Mouse (Mus musculus) kidney, adult 9 months (tissue): ENCODE measurements around the gene Dnmbp.
A peak's percentile ranks its signal among the peaks of the same experiment; 100 is the strongest.

Experiments
- DNase-seq: peaks from one replicate; pipeline ENCODE4 v3.0.0; 2022

The Dnmbp gene

DNA sequence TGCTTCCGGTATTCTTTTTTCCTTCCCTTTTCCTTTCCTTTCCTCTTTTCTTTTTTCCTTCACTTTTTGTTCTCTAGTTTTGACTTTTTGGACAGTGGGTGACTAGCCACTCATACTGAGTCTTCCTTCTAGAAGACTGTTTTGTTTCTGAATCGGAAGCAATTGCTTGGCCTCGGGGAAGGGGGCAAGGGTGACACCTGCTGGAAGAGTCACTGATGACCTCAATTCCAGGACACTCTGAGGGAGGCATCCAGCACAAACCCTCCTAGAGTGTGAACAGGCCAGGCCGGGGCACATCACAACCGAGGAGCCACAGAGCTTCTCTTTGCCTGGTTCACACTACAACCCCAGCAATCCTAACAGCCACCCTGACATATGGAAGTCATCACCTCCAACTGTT, 34.0 kb downstream of the Dnmbp start:
- DNase-seq, result peak; percentile 63

DNA sequence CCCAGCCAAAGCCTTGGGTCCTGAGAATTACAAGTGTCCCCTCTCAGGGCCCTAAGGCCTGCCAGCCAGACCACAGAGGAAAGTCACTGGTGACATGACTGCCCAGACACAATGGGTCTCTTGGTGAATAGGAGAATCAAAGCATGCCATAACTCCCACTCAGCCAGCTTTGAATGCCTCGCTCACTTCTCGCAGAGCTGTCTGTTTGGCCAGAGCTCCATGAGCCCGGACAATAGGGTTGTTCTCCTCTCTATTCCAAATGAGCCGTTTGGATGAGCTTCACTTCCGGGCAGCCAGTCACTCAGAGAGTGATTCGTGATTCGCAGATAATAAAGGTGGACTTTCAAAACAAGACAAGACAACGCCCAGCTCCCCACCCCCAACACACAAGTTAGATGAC, 34.9 kb downstream of the Dnmbp start:
- DNase-seq, result no peak

DNA sequence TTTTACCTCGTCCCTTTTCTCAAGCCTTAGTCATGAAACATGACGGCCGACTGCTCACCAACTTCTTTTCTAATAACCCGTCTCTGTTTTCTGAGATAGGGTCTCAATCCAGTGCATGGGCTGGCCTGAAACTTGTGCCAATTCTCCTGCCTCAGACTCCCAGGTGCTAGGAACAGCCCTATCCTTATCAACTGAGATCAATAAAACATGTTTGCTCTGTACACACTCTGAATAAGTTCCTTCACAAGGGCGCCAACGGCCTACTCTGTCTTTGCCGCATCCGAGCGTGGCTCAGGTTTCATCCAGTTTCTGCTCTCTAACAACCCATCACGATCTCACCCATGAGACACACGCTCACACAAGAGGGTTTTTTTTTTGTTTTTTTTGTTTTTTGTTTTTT, 35.7 kb downstream of the Dnmbp start:
- DNase-seq, result no peak

DNA sequence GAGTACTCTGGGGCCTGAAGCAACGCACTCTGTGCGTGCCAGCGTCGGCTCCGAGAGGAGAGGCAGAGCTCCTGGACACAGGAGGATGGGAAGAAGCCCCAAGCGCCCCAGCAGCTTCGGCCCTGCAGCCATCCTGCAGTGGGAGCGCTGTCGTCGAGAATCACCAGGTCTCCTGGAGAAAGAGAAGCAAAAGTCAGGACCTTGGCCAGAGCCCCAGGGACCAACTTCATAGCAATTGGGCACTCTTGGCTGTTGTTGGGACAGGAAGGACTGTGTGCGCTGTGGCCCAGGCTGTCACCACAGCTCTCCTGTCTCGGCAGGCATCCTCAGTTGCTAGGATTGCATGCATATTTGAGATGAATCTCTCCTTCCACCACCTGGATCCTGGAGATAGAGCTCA, 37.1 kb downstream of the Dnmbp start:
- no peak for DNase-seq

DNA sequence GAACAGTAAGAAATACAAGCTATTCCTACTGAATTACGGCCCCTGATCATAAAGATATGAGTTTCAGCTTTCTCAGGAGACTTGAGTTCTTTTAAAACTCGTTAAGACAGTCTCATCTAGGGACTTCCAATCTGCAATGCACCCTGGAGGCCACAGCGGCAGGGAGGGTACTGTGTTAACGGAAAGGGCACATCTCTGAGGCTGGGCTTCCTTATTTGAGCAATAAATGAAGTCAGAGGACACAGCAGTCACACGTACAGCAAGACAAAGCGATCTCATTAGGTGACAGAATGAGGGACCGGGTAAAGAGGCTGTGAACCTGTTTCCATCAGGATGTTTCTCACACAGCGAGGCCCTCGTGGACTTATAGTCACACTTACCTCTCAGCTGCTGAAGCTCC, 39.3 kb downstream of the Dnmbp start:
- DNase-seq, result no peak

DNA sequence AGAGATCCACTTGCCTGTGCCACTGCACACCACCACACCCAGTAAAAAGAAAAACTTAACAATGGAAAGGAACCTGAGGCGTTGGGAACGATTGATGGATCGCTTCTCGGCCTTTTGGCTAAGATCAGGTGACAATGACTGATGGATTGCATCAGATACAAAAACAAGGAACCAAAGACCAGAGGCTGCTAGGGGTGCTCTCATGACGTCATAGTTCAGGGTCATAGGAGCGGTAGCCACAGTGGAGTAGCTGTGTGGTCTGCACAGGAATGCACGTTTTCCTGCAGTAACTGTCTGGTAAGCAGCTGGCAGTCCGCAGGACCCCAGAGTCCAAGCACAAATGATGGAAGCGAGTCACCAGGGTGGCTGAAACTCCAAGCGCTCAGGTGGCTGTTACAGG, 41.4 kb downstream of the Dnmbp start:
- DNase-seq, result no peak

DNA sequence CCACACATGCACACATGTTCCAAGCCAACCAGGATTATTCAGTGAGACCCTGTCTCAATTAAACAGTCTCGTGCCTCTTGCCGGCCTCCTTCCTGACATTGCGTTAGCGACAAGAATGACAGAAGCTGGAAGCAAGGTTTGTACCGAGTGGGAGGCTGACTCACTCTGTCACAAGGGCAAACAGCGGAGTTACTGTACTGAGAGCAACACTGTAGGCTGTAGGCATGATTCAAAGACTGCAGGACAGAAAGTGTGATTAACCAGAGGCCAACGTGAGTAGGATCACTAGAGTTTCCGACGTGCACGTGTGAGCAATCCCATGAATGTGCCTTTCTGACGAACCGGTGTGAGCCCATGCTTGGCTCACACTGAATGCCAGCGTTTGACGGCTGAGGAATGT, 43.5 kb downstream of the Dnmbp start:
- DNase-seq, result no peak

DNA sequence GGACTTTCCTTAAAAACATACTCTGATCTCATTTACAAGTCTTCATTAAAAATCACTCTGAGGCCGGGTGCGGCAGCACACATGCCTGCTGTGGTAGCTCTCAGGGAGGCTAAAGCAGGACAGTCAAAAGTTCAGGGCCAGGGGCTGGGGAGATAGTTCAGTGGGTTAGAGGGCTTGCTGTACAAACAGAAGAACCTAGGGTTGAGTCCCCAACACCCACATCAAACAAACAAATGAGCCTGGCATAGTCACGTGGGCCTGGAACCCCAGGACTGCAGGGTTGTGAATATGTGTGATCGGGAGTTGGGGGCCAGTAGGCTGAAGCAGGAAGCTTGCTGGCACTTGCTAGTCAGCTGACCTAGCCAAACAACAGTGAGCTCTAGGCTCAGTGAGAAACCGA, 44.0 kb downstream of the Dnmbp start:
- DNase-seq, result no peak

DNA sequence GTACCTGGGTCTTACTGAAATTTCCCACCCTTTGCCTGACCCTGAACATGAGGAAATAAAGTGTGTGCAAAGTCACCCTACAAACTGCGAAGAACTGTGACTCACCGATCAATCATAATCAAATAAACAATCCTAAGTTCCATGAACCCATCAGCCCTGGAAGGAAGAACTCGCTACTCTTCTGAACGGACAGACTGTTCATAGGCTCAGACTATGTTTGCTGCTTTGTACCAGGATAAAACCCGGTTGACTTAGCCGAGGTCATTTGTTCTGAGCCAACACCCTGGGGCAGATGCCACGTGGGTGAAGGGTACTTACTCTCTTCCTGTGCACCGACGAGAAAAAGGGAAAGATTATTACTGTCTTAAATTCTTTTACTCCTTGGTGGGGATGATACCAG, 45.2 kb downstream of the Dnmbp start:
- no peak for DNase-seq

DNA sequence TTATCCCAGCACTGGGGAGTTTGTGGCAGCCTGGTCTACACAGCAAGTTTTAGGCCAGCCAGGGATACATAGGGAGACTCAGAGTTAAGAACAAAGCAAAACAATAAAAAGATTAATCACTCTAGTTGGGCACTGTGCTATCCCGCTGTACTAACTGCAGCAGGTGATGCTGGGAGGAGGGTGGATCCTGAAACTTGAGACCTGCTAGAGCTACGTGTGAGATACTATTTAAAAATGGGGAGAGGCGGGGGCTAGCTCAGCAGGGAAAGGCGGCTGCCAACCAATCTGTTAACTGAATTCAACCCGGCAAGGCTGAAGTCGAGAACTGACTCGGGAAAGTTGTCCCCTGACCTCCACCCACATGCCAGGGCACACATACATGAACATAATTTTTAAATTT, 45.9 kb downstream of the Dnmbp start:
- no peak for DNase-seq

DNA sequence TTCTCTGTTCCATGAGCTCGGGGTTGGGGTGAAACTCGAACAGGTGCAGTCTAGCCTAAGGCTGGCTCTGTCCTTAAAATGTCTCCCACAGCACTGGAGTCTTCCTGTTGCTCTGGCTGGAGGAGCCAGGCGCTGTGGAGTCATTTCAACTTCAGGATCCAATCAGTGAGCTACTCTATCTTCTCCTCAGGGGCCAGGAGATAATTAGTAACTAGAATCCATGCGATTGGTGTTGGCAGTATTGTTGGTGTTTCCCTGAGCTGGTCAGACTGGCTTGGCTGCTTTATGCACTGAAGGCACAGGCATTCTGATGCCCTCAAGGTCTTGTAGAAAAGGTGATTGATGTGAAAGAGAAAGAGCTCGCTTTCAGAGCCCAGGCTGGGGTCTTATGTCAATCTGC, 49.5 kb downstream of the Dnmbp start:
- DNase-seq, result peak; percentile 90

DNA sequence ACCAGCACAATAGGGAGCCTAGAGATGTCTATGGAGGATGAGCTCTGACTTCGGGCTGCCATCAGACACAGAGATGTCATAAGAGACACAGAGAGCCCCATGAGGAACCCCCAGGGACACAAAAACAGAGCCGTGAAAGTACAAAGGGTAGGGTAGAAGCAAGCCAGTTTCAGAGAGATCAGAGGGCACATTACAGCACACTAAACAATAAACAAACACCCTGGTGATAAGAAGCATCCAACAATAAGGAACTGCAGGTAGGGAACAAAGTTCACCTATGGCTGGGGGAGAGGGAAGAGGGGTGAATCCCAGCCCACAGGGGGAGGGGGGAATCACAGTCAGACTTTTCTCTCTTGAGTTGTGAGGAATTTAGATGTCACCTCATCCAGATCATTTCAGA, 52.3 kb downstream of the Dnmbp start:
- DNase-seq, result no peak

DNA sequence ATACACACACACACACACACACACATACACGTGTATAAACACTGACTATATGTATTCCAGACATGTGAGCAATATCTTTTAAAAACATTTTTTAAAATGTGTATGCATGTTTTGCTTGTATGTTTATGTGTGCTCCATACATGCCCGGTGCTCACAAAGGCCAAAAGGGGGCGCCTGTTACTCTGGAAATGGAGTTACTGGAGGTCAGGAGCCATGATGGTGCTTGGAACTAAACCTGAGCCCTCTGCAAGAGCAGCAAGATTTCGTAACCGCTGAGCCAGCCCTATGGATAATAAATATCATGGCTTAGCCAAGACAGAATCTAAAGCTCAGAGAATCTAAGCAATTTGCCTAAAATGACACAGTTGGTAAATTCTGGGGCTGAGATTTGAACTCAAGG, 52.7 kb downstream of the Dnmbp start:
- no peak for DNase-seq

DNA sequence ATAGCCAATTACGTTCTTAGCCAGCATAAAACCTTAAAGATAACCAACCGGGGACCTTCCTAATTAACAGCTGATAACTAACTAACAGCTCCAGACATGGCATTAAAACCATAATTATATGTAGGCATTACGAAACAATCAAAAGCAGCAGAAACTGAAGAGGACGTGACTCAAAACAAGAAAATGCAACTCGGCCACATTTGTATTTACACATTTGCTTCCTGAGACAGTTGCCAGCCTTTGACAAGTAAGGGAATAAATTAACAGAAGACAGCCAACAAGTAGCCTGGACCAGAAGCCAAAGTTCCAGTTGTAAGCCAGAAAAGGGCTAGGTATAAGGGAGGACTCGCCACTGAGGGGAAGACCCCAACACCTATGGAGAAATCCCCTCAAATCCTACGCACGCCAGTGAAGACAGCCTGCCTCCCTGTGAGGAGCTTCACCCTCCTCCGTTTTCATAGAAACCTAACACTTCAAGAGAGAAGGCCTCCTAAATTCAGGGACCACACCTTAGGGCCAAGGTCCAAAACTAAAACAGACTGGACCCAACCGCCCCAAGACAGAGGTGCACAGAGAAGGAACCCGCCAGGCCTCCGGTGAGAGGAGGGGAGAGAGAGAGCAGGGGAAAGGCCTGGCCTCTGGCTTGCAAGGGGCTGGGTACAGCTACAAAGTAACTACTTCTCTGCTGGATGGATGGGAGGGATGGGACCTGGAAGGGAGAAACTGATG, 53.5 kb downstream of the Dnmbp start:
- DNase-seq, result peak; percentile 40

DNA sequence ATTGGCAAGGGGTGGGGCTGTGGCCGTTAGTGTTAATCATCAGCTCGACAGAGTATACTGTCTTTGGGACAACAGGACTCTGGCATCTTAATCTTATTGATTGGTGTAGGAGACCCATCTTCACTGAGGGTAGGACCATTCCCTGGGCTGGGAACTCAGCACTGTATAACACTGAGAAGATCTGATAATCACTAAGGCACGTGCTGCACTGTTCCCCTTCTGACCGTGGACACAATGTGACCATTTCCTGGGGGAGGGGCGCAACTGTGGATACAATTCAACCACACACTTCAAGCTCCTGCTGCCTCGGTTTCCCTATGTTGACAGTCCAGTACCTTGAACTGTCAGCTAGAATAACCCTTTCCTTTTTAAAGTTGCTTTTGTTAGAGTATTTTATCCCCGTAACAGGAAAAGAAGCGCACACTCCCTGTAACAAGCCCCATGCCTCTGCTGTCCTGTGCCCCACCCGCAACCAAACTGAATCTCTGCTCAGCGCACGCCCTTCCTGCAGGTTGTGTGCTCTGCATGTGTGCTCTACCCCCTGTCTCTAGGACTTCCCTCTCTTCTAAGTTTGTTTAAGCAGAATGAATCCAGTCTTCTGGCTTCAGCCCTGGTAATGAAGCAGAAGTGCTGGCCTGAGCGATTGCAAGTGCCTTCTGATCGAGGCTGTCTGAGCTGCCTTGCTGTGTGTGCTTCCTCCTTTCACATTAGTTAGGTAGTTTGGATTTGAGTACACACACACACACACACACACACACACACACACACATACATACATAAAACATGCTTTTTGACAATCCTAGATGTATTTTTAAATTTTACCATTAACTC, 55.1 kb downstream of the Dnmbp start:
- DNase-seq, result no peak

DNA sequence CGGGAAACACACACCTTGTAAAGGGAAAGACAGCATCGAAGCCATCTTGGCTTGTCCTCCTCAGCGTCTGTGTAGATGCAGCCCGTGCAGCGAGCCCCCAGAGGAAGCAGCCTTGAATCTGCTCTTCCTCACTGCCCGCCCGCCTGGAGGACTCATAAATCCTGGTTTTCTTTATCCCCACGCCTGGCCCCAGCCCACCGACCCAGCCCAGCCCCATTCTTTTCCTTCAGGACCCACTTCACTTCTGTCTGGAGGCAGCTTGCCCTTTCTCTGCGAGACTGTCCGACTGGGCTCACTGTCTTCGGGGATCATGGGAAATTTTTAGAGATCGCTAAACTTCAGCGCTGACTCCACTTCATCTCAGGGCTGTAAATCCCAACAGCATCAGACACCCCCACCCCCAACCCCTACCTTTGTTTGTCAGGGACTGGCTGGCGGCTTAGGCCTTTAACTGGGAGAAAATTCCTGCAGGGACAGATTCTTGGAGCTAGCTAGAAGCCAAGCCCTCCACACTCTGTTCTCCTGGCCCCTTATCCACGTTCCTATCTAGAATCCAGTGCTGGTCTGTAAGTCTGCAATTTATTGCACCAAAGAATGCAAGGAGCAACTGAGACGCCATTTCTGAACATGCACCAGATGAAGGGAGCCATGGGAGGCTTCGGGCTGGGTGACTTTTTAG, 57.0 kb downstream of the Dnmbp start:
- no peak for DNase-seq

DNA sequence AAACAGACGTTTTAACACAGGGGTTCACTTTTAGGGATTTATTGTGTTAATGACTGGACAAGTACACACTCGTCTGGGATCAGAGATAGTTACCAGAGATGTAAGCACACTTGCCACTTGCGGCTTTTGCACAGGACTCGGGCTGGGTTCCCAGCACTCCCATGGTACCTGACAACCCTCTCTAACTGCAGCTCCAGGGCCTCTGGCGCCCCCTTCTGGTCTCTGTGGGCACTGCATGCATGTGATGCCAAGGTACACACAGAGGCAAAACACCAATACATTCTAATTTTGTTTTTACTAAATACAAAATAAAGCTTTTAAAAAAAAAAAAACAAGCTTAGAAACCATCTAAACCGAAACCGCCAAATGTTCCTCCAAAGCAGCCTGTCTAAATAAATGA, 58.4 kb downstream of the Dnmbp start:
- no peak for DNase-seq

DNA sequence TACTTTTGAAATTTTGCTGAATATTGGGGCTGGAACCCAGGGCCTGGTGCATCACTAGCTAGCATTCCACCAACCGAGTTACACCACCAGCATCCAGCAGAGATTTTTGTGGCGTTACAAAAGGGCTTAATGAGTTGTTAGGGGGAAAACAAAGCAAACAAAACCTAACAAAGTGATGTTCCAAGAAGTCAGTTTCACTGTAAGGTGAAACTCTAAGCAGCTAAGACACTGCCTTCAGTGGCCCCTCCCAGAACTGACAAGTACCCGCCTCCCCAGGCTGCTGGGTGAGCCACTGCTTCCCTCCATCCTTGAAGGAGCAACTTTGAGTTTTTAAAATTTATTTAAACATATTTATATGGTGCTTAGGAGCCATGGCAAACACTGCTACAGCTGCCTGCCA, 59.6 kb downstream of the Dnmbp start:
- no peak for DNase-seq

DNA sequence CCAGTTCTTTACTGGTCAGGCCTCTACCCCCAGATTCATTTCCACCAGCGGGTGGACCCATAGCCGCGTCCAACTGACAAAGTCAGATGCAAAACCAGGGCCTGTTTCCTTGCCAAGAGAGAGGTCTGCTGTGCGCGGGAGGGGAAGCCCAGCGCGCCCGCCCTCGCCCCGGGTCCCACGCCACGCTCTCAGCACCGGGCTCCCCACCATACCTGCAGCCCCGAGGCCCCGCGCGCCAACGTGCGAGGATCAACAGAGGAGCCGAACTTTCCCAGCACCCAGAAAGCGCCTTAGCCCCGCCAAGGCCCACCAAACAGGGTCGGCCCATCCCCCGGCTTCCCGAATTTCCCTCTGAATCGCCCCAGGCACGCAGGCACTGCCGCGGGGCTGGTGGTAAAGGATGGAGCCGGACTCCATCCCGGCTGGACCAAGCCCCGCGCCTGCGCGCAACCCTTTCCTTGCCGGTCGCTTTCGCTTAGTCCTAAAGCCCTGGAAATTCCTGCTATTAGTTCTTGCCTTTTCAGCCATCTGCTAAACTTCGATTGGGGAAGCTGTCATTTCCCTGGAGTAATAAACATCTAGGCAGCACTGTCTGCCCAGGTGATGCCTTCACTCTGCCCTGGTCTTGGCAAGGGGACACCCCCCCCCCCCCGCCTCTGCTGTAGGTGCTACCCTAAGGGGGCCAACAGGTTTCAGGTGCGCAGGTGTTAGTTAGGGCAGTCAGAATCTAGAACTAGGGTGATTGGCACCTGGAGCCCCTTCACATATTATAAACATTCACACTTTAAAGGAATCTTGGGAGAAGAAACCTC, 60.4 kb downstream of the Dnmbp start:
- peak; percentile 34 for DNase-seq

DNA sequence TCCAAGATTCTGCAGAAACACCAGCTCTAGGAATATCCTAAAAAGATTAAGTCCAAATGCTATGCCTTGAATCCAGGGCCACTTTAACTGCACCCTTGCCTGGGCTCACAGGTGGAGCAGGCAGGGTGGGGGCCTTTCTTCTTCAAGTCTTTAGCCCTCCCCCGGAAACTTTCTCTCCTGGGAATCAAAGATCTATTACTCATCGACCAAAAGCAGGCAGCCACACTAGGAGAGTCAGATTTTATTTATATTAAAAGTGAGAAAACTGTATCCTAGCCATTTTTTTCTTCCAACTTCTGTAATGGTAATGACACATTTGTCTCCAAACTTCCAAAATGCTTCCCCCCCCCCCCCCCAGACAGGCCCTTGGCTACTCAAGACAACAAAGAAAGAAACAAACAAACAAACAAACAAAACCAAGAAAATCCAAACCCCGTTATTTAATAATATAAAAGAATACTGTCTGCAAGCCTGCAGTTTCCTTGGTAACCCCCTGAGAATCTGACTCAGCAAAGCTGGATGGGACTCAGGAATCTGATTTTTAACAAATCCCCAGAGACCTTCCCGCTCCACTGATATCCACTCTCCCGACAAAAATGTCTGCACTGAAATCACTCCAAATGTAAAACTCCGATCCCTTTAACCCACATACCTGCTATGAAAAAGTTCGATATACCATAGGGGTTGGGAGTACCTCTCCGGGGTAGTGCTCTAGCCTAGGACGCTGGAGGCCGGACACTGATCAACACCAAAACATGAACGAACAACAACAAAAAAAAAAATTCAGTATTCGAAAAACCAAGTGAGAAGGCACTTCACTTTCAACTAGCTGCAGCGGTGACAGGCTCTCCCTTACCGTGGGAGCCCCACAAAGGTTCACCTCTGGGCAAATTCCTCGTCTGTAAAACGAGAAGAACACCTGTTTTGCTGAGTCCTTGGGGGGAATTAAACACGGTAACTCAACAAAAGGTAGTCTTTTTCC, 61.6 kb downstream of the Dnmbp start:
- no peak for DNase-seq

DNA sequence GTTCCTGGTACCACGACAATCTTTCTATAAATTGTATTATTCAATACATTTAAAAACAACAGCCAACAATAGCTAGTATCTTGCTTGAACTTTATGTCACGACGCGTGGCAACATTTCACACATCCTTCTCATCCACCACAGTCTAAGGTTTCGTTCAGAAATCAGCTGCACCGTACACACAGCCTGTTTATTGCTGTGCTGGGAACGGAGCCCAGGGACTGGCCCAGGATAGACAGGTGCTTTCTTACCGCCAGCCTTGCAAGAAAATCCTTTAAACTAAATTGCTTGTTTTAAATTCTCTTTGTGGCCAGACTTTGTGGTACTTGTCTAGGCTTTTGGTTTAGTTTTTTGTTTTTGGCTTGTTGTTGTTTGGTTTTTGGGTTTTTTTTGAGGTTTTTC, 62.6 kb downstream of the Dnmbp start:
- no peak for DNase-seq

DNA sequence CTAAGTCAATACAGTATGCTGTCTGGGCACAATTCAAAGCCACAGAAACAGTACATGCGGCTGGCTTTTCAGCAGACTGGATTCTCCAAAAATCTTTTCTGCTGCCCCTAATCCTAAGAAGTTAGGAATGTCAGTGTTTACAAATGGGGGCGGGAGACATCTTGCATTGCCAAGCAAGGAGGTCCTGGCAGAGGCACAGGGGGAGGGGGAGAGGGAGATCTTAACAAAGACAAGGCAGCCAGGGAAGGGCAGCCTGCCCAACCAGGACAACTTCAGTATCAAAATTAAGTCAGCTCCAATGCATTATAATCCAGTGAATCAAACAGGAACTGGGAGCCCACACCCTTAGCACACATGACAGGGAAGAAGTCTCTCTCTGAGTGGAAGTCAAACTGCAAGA, 64.0 kb downstream of the Dnmbp start:
- no peak for DNase-seq
